Mouse (Mus musculus) limb, embryonic 14.5 days (tissue): ENCODE data around the gene Trp53i13. TPM values are rescaled to one million over a fixed set of nuclear protein-coding genes. Genes with fewer than 3 reads are reported as not detected.
A peak's percentile ranks its signal among the peaks of the same experiment; 100 is the strongest.

Experiments used
- ATAC-seq: fragments of 200-750 bp; cut with Nextera tagmentation; 2 replicates; pipeline ENCODE4 v1.8.0; 2017; ENCODE audit warnings: low read depth, moderate number of reproducible peaks, moderate TSS enrichment; ENCODE audit not compliant: low FRiP score
- DNase-seq: peaks from one replicate; pipeline ENCODE4 v3.0.0-alpha.2; 2015; ENCODE audit warnings: low spot score
- H3K27ac ChIP-seq: fragments of 300-500 bp; sonication (generic); replicated peaks from 2 replicates; pipeline ENCODE4 v1.5.1; 2014; ENCODE audit warnings: low read depth, mild to moderate bottlenecking, low read length, moderate library complexity, mixed read lengths
- H3K27me3 ChIP-seq: fragments of 300-500 bp; sonication (generic); 2 replicates; pipeline ENCODE4 v1.6.1; 2014; ENCODE audit warnings: low read length, mixed read lengths; ENCODE audit not compliant: control insufficient read depth, insufficient read depth
- H3K36me3 ChIP-seq: fragments of 300-500 bp; sonication (generic); 2 replicates; pipeline ENCODE4 v1.6.1; 2014; ENCODE audit warnings: mild to moderate bottlenecking, low read length, moderate library complexity, mixed read lengths; ENCODE audit not compliant: control insufficient read depth, insufficient read depth
- H3K4me1 ChIP-seq: fragments of 300-500 bp; sonication (generic); 2 replicates; pipeline ENCODE4 v1.6.1; 2014; ENCODE audit warnings: antibody characterized with exemption, low read length, mixed read lengths; ENCODE audit not compliant: control insufficient read depth, insufficient read depth
- H3K4me2 ChIP-seq: fragments of 300-500 bp; sonication (generic); replicated peaks from 2 replicates; pipeline ENCODE4 v1.6.1; 2014; ENCODE audit warnings: low read depth, mild to moderate bottlenecking, low read length, moderate library complexity; ENCODE audit not compliant: severe bottlenecking
- H3K4me3 ChIP-seq: fragments of 300-500 bp; sonication (generic); replicated peaks from 2 replicates; pipeline ENCODE4 v1.5.1; 2014; ENCODE audit warnings: low read length
- H3K9ac ChIP-seq: fragments of 300-500 bp; sonication (generic); 2 replicates; pipeline ENCODE4 v1.6.1; 2014; ENCODE audit warnings: mild to moderate bottlenecking, low read depth, low read length, moderate library complexity; ENCODE audit not compliant: severe bottlenecking
- H3K9me3 ChIP-seq: fragments of 300-500 bp; sonication (generic); 2 replicates; pipeline ENCODE4 v1.6.1; 2016; ENCODE audit warnings: low read length; ENCODE audit not compliant: control insufficient read depth
- POLR2A ChIP-seq: fragments of 200-500 bp; IDR thresholded peaks from 2 replicates; pipeline ENCODE4 v1.8.0; 2012; ENCODE audit warnings: inconsistent platforms, mild to moderate bottlenecking, moderate library complexity, borderline replicate concordance; ENCODE audit not compliant: insufficient read depth, insufficient read length; ENCODE audit errors: extremely low read depth
- WGBS: fragments of 180-500 bp; shearing (Covaris S2); extraction: QIAGEN DNeasy Blood & Tissue Kit; methylation state at CpG from one replicate; pipeline ENCODE4 v1.1.7; 2014; 5-methylcytosine and 5-hydroxymethylcytosine counted together
- polyA plus RNA-seq, 2 experiments: library from polyadenylated mRNA; depleted of rRNA in 1 of 2; stranded (reverse) in 1 of 2; unstranded in 1 of 2; fragments of >200 nt; fragmentation: Nextera tagmentation in 1 of 2; extraction: Ambion mirVana in 1 of 2; gene quantifications; 2 replicates each; pipeline versions ENCODE4 v1.2.1 to v1.2.3; 2012 to 2014

Gene Trp53i13
- polyA plus RNA-seq, 2 experiments = 51.1 to 67.3 TPM

- Histone ChIP-seq H3K4me2 (no peak overlapping the region), H3K4me1 (peaks cover 8% of the 10 kb centered on the region), H3K36me3 (peaks cover 71% of the 10 kb centered on the region)
Measured at GRCm38 (mm10) chr11:77501392-77501791, 14.4 kb downstream of the Trp53i13 start.

DNA sequence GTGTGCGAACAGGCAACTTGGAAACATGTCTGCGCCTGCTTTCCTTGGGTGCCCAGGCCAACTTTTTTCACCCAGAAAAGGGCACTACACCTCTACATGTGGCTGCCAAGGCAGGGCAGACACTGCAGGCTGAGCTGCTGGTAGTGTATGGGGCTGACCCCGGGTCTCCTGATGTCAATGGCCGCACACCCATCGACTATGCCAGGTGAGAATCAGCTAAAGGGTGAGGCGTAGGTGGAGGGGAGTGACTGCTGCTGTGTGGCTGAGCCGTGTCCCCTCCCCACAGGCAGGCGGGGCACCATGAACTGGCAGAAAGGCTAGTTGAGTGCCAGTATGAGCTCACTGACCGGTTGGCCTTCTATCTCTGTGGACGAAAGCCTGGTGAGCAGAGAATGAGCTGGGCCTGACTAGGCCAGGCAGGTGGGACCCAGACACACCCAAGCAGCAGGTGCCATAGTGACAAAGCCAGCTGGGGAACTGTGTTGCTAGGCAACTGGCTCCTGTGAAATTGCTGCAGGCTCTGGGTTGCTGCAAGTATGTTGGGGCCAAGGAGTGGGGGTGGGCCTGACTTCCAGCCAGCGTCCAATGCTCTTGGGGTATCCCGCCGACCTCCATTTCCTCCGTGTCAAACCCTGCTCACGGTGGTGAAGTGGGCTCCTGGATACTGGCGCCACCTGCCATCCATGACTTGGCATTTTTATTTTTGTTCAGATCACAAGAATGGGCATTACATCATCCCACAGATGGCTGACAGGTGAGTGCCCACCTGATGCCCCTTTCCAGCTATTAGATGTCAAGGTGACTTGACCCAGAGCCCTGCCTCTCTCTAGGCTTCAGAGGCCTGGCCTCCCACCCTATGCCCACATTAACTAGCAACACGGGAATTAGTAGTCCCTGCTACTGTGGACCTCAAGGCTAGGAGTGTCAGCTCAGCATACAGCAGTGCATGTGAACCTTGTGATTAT, 15.1 kb downstream of the Trp53i13 start:
- H3K9ac ChIP-seq = no peak overlapping the region
- no peaks in the 10 kb centered on the region for H3K27me3 ChIP-seq
- H3K27ac ChIP-seq = no peak overlapping the region
- no peaks in the 10 kb centered on the region for H3K9me3 ChIP-seq
- no peak overlapping the region for H3K4me2 ChIP-seq
- TF ChIP-seq POLR2A = no peak
- 79% methylated on average over 16 of the region's 17 CpGs for WGBS
- no peak for ATAC-seq
- no peak for DNase-seq
- H3K4me3 ChIP-seq = no peak overlapping the region
- H3K36me3 ChIP-seq = peaks cover 64% of the 10 kb centered on the region
- peaks cover 11% of the 10 kb centered on the region for H3K4me1 ChIP-seq

More at GRCm38 (mm10) chr11:77501392-77501791, 14.4 kb downstream of the Trp53i13 start:
- ATAC-seq = peak; percentile 43; the same call in 1 of the 2 replicates
- WGBS = 28% methylated on average over 4 of the region's 5 CpGs
- TF ChIP-seq POLR2A = no peak
- DNase-seq = peak; percentile 80
- Histone ChIP-seq H3K27me3 (no peaks in the 10 kb centered on the region), H3K27ac (no peak overlapping the region), H3K9me3 (no peaks in the 10 kb centered on the region), H3K9ac (no peak overlapping the region), H3K4me3 (no peak overlapping the region)

DNA sequence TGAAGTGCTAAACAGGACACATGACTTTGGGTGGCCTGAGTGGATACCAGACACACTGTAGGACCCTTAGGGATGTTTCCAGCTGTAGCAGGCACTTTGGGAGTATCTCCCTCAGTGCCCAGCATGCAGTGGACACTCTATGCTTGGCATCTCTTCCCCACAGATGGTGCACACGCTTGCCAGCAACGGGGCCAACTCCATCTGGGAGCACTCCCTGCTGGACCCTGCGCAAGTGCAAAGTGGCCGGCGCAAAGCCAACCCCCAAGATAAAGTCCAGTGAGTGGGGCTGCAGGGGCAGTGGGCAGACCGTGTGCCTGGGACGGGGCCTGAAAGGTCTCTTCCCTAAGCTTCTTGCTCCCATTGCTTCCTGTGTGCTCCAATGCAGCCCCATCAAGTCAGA, 16.4 kb downstream of the Trp53i13 start:
- ATAC-seq (no peak), DNase-seq (no peak)
- Histone ChIP-seq H3K4me2 (no peak overlapping the region), H3K9ac (no peak overlapping the region), H3K27me3 (no peaks in the 10 kb centered on the region), H3K4me3 (no peak overlapping the region), H3K36me3 (peaks cover 51% of the 10 kb centered on the region), H3K9me3 (no peaks in the 10 kb centered on the region), H3K4me1 (peaks cover 21% of the 10 kb centered on the region), H3K27ac (no peak overlapping the region)
- no peak for TF ChIP-seq POLR2A
- WGBS = 88% methylated on average over 7 of the region's 7 CpGs

DNA sequence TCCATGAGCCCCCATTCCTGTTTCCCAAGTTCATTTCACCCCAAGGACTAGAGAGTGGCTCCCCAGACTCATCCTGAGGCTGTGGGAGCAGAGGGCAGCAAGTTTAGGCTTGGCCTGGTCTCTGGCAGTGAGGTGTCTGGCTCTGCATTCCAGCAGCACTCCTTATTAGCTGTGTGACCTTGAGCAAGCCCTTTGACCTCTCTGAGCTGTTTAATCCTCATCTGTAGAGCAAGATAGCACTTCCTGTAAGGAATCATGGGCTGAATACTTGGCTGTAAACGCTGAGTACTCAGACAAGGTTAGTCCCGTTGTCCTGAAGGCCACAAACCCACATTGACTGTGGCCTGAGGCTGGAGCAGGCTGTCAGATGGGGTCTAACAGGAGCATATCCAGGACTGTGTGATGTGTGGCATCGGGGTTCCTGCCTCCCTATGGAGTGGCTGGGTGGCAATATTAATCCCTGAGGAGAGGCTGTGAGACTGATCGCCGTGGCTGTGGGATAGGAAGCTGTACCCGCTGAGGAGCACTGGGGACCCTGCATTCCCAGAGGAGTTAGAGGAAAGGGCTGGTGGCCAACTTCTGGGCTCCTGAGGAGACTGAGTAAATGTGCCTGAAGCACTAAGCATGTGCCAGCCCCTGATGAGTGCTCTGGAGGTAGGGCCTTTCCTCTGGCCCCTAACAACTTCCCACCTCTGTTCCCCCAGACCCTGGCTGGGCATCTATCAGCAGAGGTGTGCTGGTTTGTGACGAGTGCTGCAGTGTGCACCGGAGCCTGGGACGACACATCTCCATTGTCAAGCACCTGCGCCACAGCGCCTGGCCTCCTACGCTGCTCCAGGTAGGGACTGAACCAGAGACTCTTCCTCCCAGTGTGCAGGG, 17.3 kb downstream of the Trp53i13 start:
- H3K27ac ChIP-seq = no peak overlapping the region
- TF ChIP-seq POLR2A = no peak
- H3K36me3 ChIP-seq = peaks cover 42% of the 10 kb centered on the region
- H3K9ac ChIP-seq = peak overlapping the region; percentile 28; the same call in 1 of the 2 replicates
- DNase-seq = no peak
- no peak overlapping the region for H3K4me2 ChIP-seq
- no peaks in the 10 kb centered on the region for H3K9me3 ChIP-seq
- no peaks in the 10 kb centered on the region for H3K27me3 ChIP-seq
- H3K4me3 ChIP-seq = no peak overlapping the region
- WGBS = 76% methylated on average over 12 of the region's 12 CpGs
- no peak for ATAC-seq
- peaks cover 25% of the 10 kb centered on the region for H3K4me1 ChIP-seq

DNA sequence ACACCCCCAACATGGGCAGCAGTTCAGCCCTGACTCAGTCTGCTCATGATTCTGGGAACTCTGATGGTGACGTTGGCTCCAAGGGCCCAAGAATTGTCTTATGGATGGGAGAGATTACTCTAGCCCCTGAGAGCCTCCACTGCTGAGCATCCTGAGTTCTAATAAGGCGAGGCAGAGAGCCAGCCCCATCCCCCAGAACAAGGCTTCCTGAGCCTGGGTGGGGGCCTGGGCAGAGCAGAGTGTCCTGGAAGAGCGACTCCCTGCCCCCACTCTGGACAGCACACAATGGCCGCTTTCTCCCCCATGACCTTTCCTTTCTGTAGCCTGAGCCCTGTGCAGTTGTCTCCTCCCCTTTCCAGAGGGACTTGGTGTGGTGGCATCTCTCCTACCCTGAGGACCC, 17.9 kb downstream of the Trp53i13 start:
- Histone ChIP-seq H3K4me1 (peaks cover 25% of the 10 kb centered on the region), H3K9me3 (no peaks in the 10 kb centered on the region), H3K4me3 (no peak overlapping the region), H3K9ac (peak overlapping the region; percentile 28; the same call in 1 of the 2 replicates), H3K4me2 (no peak overlapping the region), H3K27ac (no peak overlapping the region), H3K27me3 (no peaks in the 10 kb centered on the region), H3K36me3 (peaks cover 36% of the 10 kb centered on the region)
- ATAC-seq (no peak), DNase-seq (no peak)
- WGBS = 53% methylated on average over 4 of the region's 4 CpGs
- no peak for TF ChIP-seq POLR2A
